Mouse (Mus musculus) gastrocnemius, adult 8-10 months (tissue): ENCODE data around the gene Prkab1. TPM values are rescaled to one million over a fixed set of nuclear protein-coding genes. Genes with fewer than 3 reads are reported as not detected.

Experiments used
- DNase-seq, 2 experiments: peaks; one replicate each; pipeline ENCODE4 v3.0.0; 2022; ENCODE audit warnings: low spot score in 2 of 2
- total RNA-seq, 4 experiments: library from RNA; stranded (reverse); gene quantifications; 2 replicates each; pipeline ENCODE4 v1.2.4; 2022

Prkab1 gene
- total RNA-seq, 4 experiments from 2014 or later, result 9.8 to 11.3 (median 10.7) TPM

- DNase-seq, result no peak
These were observed 5.5 kb downstream of the Prkab1 start for GRCm38 (mm10) chr5:116018784-116019183.

- no peak for DNase-seq
These were observed 6.1 kb downstream of the Prkab1 start for GRCm38 (mm10) chr5:116018196-116018595.

GRCm38 (mm10) chr5:116017391-116017790 lies 6.9 kb downstream of the Prkab1 start:
- DNase-seq, result no peak

- no peak for DNase-seq
These were observed 7.8 kb downstream of the Prkab1 start for GRCm38 (mm10) chr5:116016542-116016941.

- DNase-seq, result no peak
These were observed 10.1 kb downstream of the Prkab1 start for GRCm38 (mm10) chr5:116014237-116014636.

- DNase-seq, result no peak
These were observed 10.5 kb downstream of the Prkab1 start for GRCm38 (mm10) chr5:116013821-116014220.

GRCm38 (mm10) chr5:116012503-116012902 lies 11.8 kb downstream of the Prkab1 start:
- no peak for DNase-seq

GRCm38 (mm10) chr5:116011700-116012099 lies 12.6 kb downstream of the Prkab1 start:
- no peak for DNase-seq

- no peak for DNase-seq
These were observed 14.3 kb downstream of the Prkab1 start for GRCm38 (mm10) chr5:116009884-116010627.

- no peak for DNase-seq
These were observed 15.0 kb downstream of the Prkab1 start for GRCm38 (mm10) chr5:116009091-116009851.

- no peak for DNase-seq
These were observed 16.6 kb downstream of the Prkab1 start for GRCm38 (mm10) chr5:116007723-116008122.

GRCm38 (mm10) chr5:116006324-116007099 lies 17.8 kb downstream of the Prkab1 start:
- no peak for DNase-seq

- no peak for DNase-seq
These were observed 20.0 kb downstream of the Prkab1 start for GRCm38 (mm10) chr5:116004271-116004670.

GRCm38 (mm10) chr5:116003825-116004224 lies 20.5 kb downstream of the Prkab1 start:
- DNase-seq, result no peak

GRCm38 (mm10) chr5:116003154-116003553 lies 21.2 kb downstream of the Prkab1 start:
- no peak for DNase-seq

GRCm38 (mm10) chr5:115997376-115997775 lies 26.9 kb downstream of the Prkab1 start:
- DNase-seq, result no peak

GRCm38 (mm10) chr5:115994101-115994500 lies 30.2 kb downstream of the Prkab1 start:
- DNase-seq, result no peak

- DNase-seq, result no peak
These were observed 32.6 kb downstream of the Prkab1 start for GRCm38 (mm10) chr5:115991717-115992116.

GRCm38 (mm10) chr5:115987284-115987683 lies 37.0 kb downstream of the Prkab1 start:
- no peak for DNase-seq

GRCm38 (mm10) chr5:115985101-115985500 lies 39.2 kb downstream of the Prkab1 start:
- DNase-seq, result no peak

- no peak for DNase-seq
These were observed 39.9 kb downstream of the Prkab1 start for GRCm38 (mm10) chr5:115984392-115984791.
